Mouse (Mus musculus): ENCODE measurements around the gene Prlh. TPM values are rescaled to one million over a fixed set of nuclear protein-coding genes. Genes with fewer than 3 reads are reported as not detected.
A peak's percentile ranks its signal among the peaks of the same experiment; 100 is the strongest.

Gene Prlh
- not detected for total RNA-seq (2021)
- long read RNA-seq, experiment 1: 0 reads
- long read RNA-seq, experiment 2: 0 reads

DNA sequence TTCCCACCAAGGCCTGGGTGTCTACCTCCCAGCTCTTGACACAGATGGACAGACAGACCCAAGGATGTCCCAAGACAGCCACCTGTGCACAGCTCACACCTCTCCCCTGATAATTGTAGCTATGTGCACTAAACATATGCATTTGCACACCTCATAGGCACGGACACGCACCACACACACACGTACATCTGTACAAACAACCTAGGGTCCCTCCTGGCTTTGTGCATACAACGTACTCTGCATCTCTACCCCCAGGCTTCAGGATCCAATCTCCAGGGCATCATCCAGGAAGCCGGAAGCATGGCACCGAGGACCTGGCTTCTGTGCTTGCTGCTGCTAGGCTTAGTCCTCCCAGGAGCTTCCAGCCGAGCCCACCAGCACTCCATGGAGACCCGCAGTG is at the start of gene Prlh:
TSS of gene Prlh (plus strand) at position 301 of the 400 bp plus-strand sequence.
- intact Hi-C loops (cut with DNase I): loop anchor here (10.0 kb wide), 1 partner anchor 888 kb away; no protein-coding TSS in a partner anchor
- DNase-seq: no peak

DNA sequence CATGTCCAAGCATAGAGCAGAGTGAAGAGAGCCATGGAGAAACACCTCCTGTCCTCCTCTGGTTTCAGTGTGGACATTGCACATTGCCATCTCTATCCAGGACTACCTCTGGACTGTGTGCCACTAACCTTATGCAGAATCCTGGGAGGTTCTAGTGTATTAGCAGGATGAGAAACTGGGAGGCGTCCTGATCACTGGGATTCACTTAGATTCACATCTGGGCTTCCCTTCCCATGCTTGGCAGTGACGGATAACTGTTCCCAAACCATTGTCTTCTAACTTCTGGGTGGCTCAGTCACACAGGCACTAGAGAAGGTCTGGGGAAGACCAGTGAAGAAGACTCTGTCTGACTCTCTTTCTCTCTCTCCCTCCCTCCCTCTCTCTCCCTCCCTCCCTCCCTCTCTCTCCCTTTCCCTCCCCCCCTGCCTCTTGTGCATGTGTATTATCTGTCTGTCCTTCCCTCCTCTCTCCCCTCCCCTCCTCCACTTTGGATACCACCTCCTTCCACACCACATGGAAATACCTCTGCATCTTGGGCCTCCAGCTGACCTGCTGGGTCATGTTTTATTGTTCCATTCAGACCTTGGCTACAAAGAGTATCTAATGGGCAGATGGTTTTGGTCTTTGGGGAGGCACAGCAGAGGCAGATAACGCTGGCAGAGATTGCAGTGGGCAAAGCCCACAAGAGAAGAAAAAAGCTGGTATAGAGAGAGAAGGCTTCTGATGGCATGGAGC is 49.5 kb upstream of the Prlh start:
- intact Hi-C loops (cut with DNase I): no loop called here

DNA sequence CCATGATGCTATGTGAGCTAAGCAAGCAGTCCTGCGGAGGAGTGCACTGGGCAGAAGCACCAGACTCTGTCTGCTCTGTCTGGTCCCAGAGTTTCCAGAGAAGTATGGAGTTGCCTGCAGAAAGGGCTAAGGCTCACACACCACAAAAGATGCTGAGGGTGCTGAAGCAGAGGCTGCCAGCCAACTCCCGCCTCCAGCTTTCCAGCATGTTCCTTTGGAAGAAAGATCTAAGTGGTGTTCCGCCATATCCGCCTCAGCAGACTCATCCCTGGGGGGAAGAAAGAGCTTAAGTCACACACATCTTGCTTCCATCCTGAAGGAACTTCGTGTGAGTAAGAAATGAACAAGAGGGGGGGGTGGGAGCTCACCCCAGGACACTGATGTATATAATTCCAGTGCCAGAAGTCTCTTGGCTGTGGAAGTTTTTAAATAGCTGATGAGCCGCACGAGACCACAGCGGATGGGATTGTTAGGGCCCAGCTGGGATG is 48.9 kb upstream of the Prlh start:
- no peak for DNase-seq
- intact Hi-C loops (cut with DNase I): no loop called here

More for the DNA sequence above, 49.5 kb upstream of the Prlh start:
- DNase-seq: no peak

DNA sequence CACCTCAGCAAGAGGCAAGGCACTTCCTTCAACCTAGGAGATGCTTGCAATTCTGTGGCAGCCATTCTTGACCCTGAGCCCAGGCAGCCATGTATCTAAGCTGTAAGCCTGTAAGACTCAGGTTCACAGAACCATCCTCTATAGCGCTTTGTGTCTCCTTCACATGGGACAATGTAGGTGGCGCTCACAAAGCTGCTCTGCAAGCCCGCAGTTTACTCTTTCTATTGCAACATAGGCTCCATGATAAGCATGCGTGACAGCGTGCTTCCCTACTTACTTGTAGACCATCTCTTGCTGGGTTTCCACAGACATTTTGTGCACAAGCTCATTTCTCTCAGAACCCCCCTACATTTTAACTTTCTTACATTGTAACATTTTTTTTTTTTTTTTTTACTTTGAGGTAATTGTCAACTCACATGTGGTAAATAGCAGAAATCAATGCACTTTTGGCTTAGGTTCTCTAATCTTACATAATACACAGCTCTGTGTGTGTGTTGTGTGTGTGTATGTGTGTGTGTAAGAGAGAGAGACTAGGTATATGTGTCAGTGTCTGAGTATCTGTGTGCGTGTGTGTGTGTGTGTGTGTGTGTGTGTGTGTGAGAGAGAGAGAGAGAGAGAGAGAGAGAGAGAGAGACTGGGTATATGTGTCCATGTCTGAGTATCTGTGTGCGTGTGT is 48.0 kb upstream of the Prlh start:
- DNase-seq: no peak
- intact Hi-C loops (cut with DNase I): no loop called here

GRCm38 (mm10) chr1:90906357-90906756 is 46.6 kb upstream of the Prlh start:
- intact Hi-C loops (cut with DNase I): loop anchor here (2.0 kb wide), 1 partner anchor 50 kb away; no protein-coding TSS in a partner anchor
- peak; percentile 34 to 42 for DNase-seq

GRCm38 (mm10) chr1:90909161-90909560 is 43.7 kb upstream of the Prlh start:
- intact Hi-C loops (cut with DNase I): no loop called here
- DNase-seq: peak in 1 of 2 experiments; percentile 33

DNA sequence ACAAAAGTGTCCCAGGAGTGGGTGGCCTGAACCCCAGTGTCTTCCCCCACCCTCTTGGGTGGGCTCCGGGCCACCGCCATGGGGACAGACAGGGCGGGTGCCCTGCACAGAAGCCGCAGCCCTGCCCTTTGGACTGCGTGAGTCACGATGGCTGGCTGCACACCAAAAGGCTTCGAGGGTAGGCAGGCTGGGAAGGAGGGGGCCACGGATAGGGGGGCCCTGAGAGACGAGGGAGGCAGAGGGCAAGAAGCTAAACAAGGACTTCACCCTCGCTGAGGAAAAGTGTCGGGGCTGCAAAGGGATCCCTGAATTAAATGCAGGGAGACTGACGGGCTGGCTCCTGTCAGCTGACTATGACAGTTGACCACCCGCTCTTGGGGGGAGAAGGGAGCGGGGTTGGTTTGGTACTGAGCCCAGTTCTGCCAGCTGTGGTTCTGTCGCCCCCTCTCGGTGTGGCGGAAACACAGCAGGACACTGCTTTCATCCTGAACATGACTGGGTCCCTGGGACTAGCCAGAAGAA is 43.2 kb upstream of the Prlh start:
- intact Hi-C loops (cut with DNase I): no loop called here
- DNase-seq: peak; percentile 50 to 51

GRCm38 (mm10) chr1:90913231-90913630 is 39.7 kb upstream of the Prlh start:
- intact Hi-C loops (cut with DNase I): no loop called here
- DNase-seq: no peak

GRCm38 (mm10) chr1:90914948-90915569 is 37.8 kb upstream of the Prlh start, which contains the start of gene Mlph:
Gene Mlph, plus strand, starts transcription at chr1:90915085.
- DNase-seq: no peak
- intact Hi-C loops (cut with DNase I): no loop called here

DNA sequence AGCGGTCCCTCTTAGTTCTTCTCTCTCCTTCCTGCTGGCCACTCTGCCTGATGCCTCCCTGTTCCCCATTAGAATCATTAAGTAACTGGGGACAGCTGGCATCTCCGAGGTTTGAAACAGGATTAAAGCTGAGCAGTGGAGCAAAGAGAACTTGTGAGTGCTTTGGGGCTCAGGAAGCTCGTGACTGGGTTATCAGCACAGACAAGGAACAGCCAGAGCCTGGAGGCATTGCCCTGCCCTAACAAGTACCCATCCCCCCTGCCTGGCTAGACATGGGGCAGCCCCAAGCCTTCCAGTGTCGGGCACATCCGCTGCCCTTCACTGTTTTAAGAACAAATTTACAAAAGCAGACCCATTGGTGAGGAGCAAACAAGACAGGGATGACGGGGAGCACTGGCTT is 35.4 kb upstream of the Prlh start:
- intact Hi-C loops (cut with DNase I): no loop called here
- DNase-seq: no peak

DNA sequence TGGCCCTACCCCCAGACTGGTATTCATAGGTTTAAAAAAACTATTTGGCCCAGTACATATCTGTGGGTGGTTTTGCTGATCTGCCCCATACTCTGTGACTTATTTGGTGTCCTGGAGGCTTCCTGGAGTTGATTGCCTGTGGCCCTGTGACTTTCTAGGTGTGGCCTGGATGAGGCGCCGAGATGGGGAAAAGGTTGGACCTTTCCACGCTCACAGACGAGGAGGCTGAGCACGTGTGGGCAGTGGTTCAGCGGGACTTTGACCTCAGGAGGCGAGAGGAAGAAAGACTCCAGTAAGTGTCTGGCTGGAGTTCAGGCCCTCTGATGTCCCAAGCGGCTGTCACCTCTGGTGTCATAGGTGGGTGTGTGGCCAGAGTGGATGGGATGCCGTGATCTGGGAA is 31.2 kb upstream of the Prlh start:
- DNase-seq: no peak
- intact Hi-C loops (cut with DNase I): no loop called here

- intact Hi-C loops (cut with DNase I): no loop called here
- DNase-seq: no peak
Measured at GRCm38 (mm10) chr1:90926030-90926429, 26.9 kb upstream of the Prlh start.

DNA sequence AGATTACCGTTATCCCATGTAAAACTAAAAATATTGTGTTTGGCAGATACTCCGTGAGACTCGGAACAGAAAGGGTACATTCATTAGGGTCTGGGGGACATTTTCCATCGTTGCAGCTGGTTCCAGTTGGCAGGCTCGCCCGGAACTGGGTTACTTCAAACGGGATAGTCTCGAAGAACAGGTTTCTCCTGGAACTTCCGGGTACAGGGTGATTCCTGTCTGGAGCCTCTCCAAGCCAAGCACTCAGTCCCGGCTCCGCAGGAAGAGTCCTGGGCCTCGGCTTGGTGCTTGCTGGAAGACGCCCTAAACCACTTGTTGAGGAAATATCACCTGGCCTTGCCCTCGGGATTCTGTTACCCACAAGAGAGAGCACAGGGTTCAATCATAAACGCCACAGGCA is 25.6 kb upstream of the Prlh start:
- intact Hi-C loops (cut with DNase I): no loop called here
- no peak for DNase-seq

GRCm38 (mm10) chr1:90927929-90928574 is 24.9 kb upstream of the Prlh start:
- DNase-seq: no peak
- intact Hi-C loops (cut with DNase I): loop anchor here (1.0 kb wide), 1 partner anchor 29 kb away; no protein-coding TSS in a partner anchor

DNA sequence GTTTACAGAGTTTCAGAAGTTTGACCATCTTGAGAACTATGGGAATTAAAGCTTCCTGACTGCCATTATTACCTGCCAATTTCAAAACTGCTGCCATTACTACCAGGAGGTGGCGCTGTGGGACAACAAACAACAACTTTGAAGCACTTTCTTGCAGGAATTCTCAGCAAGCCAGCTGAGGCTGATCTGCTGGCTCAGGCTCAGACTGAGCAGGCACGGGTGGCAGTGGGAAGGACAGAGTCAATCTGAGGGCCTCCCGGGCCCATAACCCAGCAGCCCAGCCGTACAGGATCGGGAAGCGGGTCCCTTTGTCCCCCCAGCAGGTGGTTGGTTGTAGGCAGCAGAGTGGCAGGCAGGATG is 24.4 kb upstream of the Prlh start:
- peak; percentile 75 to 84 for DNase-seq
- intact Hi-C loops (cut with DNase I): loop anchor here (1.0 kb wide), 1 partner anchor 29 kb away; no protein-coding TSS in a partner anchor

DNA sequence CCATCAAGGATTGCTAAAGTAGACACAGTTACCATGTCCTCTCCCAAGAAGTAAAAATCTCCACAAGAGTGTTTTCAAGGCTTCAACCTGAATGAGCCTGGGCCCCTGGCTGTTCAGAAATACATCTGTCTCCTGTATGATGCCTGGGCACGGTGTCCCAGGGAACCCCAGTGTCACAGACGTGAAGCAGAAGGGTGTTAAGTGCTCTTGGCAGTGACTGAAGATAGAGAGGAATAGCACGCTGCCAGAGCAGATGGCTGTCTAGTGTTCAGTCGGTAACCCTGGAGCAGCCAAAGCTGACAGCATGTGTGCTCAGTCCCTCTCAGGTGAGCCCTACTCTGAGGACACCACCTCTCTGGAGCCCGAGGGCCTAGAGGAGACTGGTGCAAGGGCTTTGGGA is 19.9 kb upstream of the Prlh start:
- intact Hi-C loops (cut with DNase I): no loop called here
- DNase-seq: no peak

DNA sequence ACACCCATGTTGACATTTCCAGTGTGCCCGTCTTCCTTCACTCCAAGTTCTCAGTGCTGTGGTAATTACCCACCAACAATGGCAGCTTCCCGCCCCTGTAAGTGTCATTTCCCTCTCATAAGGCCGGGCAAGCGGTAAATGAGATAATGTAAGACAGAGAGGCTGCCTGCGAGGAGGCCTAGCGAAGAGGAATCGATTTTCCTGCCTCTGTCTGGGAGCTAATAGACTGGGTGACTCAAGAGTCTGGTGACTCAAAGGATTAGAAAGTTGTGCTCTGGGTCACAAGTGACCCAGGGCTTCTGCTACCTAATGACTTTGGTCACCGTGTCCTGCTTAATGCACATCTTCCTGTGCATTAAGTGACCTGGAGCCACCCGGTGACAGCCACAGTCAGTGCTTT is 15.9 kb upstream of the Prlh start:
- DNase-seq: no peak
- intact Hi-C loops (cut with DNase I): no loop called here

DNA sequence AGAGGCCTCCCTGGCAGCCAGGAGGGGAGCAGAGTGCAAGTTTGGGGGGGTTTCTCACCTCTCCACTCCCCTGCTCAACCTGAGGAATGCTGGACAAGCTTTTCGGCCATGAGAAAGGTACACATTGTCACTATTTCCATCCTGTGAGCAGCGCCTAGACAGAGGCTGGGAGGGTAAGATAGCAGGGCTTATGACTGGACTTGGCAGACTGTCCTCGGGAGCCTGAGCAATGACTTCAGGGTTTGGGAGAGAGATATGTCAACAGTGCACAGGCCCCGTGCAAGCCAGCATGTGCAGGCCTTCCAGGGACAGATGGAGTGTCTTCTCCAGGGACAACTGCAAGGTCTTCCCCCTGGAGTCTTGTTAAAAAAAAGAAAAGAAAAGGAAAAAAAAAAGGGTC is 12.9 kb upstream of the Prlh start:
- intact Hi-C loops (cut with DNase I): no loop called here
- no peak for DNase-seq

GRCm38 (mm10) chr1:90945171-90945570 is 7.7 kb upstream of the Prlh start:
- intact Hi-C loops (cut with DNase I): no loop called here

DNA sequence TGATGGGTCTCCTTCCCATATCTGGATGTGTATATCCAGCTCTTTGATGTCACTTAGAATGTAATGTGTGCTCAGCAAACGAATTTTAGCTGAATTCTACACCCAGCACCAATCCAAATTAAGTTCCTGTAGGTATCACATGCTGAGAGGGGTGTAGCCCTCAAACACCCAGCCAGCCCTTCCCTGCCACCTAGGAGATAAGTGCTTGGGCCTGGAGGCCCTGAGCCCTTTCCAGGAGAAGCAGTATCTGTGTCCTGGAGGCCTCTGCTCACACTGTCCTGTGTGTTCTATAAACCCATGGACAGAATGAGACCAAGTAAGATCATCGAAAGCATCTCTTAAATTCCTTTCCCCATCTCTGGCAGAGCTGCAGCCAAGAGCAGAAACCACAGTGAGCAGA is 5.7 kb upstream of the Prlh start:
- intact Hi-C loops (cut with DNase I): no loop called here

More at GRCm38 (mm10) chr1:90945171-90945570, 7.7 kb upstream of the Prlh start:
- no peak for DNase-seq

More for the DNA sequence above, 5.7 kb upstream of the Prlh start:
- no peak for DNase-seq

All from gastrocnemius, postnatal 36 days (tissue).